Mouse (Mus musculus) T-helper 2 cell (primary cell): ENCODE measurements around the gene Sgms1.

Experiments used
- in situ Hi-C: fragments of 300-600 bp; cut with MboI, MseI; formaldehyde crosslinking; loops from one replicate; pipeline ENCODE4 v1.15.1; 2025; ENCODE audit warnings: high pct_unique_total_duplicates

Sgms1 gene

GRCm38 (mm10) chr19:32328089-32328828 lies 61.3 kb downstream of the Sgms1 start:
- in situ Hi-C loops: no loop called here

GRCm38 (mm10) chr19:32326621-32327021 lies 62.9 kb downstream of the Sgms1 start:
- in situ Hi-C loops: no loop called here

- in situ Hi-C loops: no loop called here
Observed at GRCm38 (mm10) chr19:32326156-32326555, 63.4 kb downstream of the Sgms1 start.

GRCm38 (mm10) chr19:32325100-32325768 lies 64.3 kb downstream of the Sgms1 start:
- in situ Hi-C loops: no loop called here

DNA sequence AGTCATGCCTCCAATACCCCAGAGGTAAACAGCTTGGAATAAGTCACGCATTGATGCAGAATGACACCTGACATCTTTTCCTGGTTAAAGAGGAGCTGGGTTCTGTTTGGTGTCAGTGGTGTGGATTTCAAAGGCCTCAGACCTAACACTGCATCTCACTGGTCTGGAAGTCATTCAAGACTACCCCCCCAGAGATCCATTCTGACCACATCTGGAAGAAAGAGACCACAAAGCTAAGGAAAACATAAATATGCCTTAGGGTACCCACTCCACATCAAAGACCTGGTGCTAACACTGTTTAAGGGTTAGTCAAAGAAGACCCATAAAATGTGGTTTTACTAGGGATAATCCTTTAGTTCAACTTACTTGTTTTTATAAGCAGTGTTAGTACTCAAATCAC lies 65.0 kb downstream of the Sgms1 start:
- in situ Hi-C loops: no loop called here

- in situ Hi-C loops: no loop called here
Observed at GRCm38 (mm10) chr19:32323070-32323469, 66.4 kb downstream of the Sgms1 start.

DNA sequence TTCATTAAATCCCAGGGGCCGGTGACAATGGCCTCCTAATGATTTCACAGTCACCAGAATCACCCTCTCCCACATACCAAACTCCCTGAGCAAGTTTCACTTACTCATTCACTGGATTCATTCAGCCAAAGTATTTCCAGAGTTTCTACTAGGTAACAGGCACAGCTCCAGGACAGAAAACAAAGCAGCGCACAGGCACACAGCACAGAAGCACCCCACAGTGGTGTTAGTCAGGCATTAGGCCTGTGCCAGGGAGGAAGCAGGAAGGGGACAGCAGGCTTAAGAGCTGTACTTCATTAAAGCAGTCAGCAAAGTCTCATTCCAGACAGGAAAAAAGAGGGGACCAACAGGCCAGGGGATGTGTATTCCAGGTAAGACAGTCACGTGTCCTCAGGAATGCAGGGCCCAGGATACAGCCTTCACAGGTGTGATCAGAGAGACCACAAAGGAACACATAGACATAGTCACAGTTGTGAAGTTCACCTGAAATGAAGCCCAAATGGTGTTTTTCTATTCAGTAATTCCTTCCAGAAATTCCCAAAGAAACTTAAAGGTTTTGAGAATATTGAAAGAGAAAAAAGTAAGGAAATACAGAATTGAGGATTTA lies 67.0 kb downstream of the Sgms1 start:
- in situ Hi-C loops: no loop called here

DNA sequence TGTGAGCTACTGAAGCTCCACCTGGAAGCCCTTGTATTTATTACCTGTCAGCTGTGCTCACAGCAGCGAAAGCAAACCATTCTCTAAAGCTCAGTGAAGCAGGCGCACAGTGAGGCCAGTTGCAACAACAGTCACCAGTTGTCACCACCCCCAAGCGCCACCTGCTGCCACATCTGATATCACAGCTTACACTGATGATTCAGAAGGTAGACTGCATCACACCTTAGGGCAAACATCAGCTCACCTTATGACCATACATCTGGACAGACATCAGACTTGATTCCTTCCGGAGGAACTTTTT lies 69.2 kb downstream of the Sgms1 start:
- in situ Hi-C loops: no loop called here

- in situ Hi-C loops: loop anchor here (5.0 to 10.0 kb wide), 2 partner anchors 147 to 345 kb away; no protein-coding TSS in a partner anchor
Observed at GRCm38 (mm10) chr19:32319531-32320365, 69.8 kb downstream of the Sgms1 start.

DNA sequence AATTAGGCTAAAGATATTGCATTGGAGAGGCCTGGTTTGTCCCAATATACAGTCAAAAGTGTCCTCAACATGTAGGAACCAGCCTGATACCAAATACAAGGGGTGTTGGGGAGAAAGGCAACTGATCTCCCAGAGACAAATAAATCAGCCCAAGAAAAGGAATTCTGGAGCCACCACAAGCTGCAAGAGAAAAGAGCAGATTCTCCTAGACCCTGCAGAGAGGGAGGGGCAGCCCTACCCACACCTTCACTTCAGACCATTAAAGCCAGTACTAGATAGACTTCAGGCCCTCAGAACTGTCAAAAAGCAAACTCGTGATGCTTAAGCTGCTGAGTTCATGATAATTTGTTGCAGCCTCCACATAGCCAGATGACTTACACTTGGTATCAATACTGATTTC lies 70.5 kb downstream of the Sgms1 start:
- in situ Hi-C loops: loop anchor here (5.0 to 10.0 kb wide), 2 partner anchors 147 to 344 kb away; no protein-coding TSS in a partner anchor

GRCm38 (mm10) chr19:32317347-32317746 lies 72.2 kb downstream of the Sgms1 start:
- in situ Hi-C loops: loop anchor here (5.0 to 10.0 kb wide), 2 partner anchors 145 to 343 kb away; no protein-coding TSS in a partner anchor

- in situ Hi-C loops: loop anchor here (10.0 kb wide), 1 partner anchor 339 kb away; no protein-coding TSS in a partner anchor
Observed at GRCm38 (mm10) chr19:32313304-32313703, 76.2 kb downstream of the Sgms1 start.

GRCm38 (mm10) chr19:32311762-32312161 lies 77.8 kb downstream of the Sgms1 start:
- in situ Hi-C loops: loop anchor here (10.0 kb wide), 1 partner anchor 337 kb away; no protein-coding TSS in a partner anchor

GRCm38 (mm10) chr19:32311063-32311462 lies 78.5 kb downstream of the Sgms1 start:
- in situ Hi-C loops: loop anchor here (10.0 kb wide), 1 partner anchor 336 kb away; no protein-coding TSS in a partner anchor

DNA sequence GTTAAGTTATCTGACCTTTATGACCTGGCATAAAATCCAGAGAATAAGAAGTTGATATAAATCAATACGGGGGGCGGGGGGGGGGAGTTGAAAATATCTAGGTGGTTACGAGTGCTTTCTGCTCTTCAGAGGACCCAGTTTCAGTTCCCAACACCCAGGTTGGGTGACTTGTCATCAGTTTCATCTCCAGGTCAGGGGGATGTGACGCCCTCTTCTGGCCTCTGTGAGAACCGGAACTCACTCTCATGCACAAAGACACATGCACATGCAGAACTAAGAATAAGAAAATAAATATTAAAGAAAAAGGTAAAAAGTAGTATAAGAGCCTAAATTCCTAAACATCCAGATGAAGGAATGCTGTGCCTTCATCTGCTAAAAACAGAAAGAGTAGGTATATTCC lies 79.0 kb downstream of the Sgms1 start:
- in situ Hi-C loops: loop anchor here (10.0 kb wide), 1 partner anchor 336 kb away; no protein-coding TSS in a partner anchor

DNA sequence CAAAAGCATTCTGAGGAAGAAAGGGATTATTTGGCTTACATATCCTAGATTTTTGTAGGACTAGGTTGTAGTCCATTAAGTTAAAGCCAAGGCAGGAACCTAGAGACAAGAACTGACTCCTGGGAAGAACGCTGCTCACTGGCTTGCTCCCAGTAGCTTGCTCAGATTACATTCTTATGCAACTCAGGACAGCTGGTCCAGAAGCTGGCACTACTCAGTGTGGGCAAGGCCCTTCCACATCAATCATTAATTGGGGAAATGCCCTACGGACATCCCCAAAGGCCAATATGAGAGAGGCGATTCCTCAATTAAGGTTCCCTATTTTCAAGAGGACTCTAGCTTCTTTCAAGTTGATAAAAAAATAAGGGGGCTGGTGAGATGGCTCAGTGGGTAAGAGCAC lies 80.2 kb downstream of the Sgms1 start:
- in situ Hi-C loops: no loop called here

- in situ Hi-C loops: no loop called here
Observed at GRCm38 (mm10) chr19:32308311-32308710, 81.2 kb downstream of the Sgms1 start.

DNA sequence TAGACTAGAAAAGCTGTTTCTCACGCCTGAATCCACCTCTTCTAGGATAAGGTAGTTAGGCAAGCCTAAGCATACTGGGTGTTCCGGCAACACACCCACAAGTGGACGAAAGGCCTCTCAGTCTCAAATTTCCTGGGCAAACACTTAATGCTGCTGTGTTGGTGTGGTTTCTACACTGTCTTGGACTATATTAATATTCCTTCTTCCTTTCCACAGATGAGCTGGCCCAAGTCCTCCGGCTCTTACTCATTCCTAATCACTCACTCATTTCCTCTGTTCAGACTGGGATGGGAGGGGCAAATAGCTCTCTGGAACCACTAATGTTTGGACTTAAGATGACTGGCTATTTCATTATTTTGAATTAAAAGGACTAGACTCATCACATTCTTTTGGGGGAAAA lies 84.6 kb downstream of the Sgms1 start:
- in situ Hi-C loops: no loop called here

DNA sequence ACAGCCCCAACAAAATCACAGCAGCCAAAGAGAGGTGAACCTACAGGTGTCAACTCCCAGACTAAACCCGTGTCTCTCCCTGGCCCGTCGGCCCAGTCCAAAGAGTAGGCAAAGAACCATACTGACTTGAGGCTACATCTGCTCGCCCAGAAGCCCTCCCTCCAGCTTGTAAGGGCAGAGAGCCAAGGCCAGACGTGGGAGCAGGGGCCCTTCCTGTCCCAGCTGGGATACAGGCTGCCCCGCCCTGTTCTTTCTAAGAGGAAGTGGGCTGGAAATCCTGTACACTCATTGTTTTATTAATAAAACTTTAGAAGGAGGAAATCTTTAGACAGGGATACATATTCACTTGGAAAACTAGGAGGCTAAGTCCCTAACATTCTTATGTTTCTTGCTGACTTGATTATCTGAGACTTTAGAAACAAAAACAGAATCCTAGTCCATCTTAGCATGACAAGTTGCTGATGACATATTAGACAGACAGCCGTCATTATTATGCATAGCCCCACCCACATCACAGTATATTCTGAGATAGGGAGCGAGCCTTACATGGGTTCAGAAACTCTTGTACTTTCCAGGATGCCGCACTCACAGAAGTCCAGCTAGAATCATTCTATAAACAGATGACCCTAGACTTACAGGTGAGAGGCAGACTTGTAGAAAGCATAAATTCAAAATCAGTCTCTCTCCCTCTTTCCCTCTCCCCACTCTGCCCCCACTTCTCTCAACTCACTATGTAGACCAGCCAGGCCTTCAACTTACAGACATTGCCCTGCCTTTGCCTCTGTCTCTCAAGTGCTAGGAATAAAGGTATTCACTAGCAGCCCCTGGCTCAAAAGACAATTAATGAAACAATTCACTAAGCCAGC lies 85.3 kb downstream of the Sgms1 start:
- in situ Hi-C loops: no loop called here

DNA sequence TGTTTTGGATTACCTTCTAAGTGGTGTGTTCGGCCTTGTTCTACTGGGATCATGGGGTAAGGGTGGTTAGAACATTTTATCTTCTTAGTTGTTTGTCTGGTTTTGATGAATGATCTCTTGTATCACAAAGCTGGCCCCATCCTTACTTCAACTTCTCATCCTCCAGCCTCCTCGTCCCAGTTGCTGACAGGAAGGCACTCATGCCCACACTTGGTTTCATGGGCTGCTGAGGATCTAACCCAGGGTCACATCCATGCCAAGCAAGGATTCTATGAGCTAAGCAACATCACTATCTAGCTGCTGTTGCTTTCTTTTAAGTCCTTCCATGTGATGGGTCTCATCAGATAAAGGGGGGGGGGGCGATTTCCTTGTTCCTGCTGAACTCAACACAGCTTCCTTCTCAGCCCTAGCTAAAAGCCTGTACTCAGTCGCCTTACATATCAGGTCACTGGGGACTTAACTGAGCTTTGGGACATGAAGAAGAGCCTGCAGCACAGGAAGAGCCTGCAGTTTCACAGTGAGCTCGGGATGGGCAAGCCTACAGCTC lies 86.6 kb downstream of the Sgms1 start:
- in situ Hi-C loops: no loop called here
